Mouse (Mus musculus) thymus, adult 2 months (tissue): ENCODE data around the gene Ehd4.

Source experiments
- CTCF ChIP-seq: fragments of 200-500 bp; IDR thresholded peaks from 2 replicates; pipeline ENCODE4 v1.5.1; 2012; ENCODE audit warnings: mild to moderate bottlenecking, control low read depth, low read length, moderate library complexity, borderline replicate concordance; ENCODE audit not compliant: control insufficient read depth, poor library complexity, insufficient read depth; ENCODE audit errors: extremely low read depth
- POLR2A ChIP-seq: fragments of 200-500 bp; IDR thresholded peaks from 2 replicates; pipeline ENCODE4 v1.6.1; 2012; ENCODE audit warnings: mild to moderate bottlenecking, low read length, control low read depth, moderate library complexity; ENCODE audit not compliant: control insufficient read depth, poor library complexity, insufficient read depth; ENCODE audit errors: extremely low read depth

DNA sequence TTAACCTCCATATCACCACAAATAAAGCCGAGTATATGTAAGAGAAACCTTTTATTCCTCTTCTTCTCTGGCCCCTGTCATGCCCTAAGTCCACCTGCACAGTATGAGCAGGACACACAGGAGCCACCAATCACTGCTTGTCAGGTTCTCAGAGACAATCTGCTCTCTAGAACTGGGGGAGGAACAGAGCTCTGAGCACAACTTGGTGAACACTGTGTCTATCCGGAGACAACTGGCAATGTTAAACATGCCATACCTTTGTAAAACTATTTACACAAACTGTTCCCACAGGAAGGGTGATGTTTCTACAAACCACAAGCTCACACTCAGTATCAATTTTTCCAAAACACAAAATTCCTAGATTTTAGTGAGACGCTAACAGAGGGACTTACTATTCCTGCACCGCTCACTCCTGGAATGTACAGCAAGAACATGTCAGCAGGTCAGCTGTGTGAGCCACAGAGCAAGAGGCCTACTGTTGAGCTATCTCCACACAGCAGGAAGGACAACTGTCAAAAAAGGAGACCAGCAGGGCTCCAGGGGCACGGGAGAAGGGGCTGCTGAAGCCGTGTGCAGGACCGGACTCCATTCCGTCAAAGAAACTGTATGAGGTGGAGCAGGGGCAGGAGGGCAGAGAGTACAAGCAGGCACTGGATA lies 25.0 kb downstream of the Ehd4 start:
- TF ChIP-seq POLR2A: no peak
- TF ChIP-seq CTCF: no peak
